Mouse (Mus musculus) hindbrain, embryonic 11.5 days (tissue): ENCODE data around the gene Pawr. TPM values are rescaled to one million over a fixed set of nuclear protein-coding genes. Genes with fewer than 3 reads are reported as not detected.

Experiments used
- ATAC-seq: fragments of 200-750 bp; cut with Nextera tagmentation; 2 replicates; pipeline ENCODE4 v1.8.0; 2017; ENCODE audit warnings: mild to moderate bottlenecking, moderate TSS enrichment, moderate library complexity; ENCODE audit not compliant: low FRiP score
- DNase-seq: peaks from one replicate; pipeline ENCODE4 v3.0.0-alpha.2; 2015; ENCODE audit warnings: low spot score
- H3K27ac ChIP-seq: fragments of 300-500 bp; sonication (generic); 2 replicates; pipeline ENCODE4 v1.5.1; 2014; ENCODE audit warnings: mild to moderate bottlenecking, low read depth, low read length
- H3K27me3 ChIP-seq: fragments of 300-500 bp; sonication (generic); 2 replicates; pipeline ENCODE4 v1.6.1; 2014; ENCODE audit warnings: mild to moderate bottlenecking, low read length, moderate library complexity, mixed read lengths; ENCODE audit not compliant: control insufficient read depth, insufficient read depth
- H3K36me3 ChIP-seq: fragments of 300-500 bp; sonication (generic); 2 replicates; pipeline ENCODE4 v1.6.1; 2014; ENCODE audit warnings: mild to moderate bottlenecking, low read length, moderate library complexity, mixed read lengths; ENCODE audit not compliant: control insufficient read depth, insufficient read depth
- H3K4me1 ChIP-seq: fragments of 300-500 bp; sonication (generic); replicated peaks from 2 replicates; pipeline ENCODE4 v1.6.1; 2014; ENCODE audit warnings: low read length, mixed read lengths; ENCODE audit not compliant: control insufficient read depth, insufficient read depth
- H3K4me2 ChIP-seq: fragments of 300-500 bp; sonication (generic); replicated peaks from 2 replicates; pipeline ENCODE4 v1.6.1; 2014; ENCODE audit warnings: mild to moderate bottlenecking, low read depth, low read length
- H3K4me3 ChIP-seq: fragments of 300-500 bp; sonication (generic); 2 replicates; pipeline ENCODE4 v1.5.1; 2014; ENCODE audit warnings: low read depth, low read length
- H3K9ac ChIP-seq: fragments of 300-500 bp; sonication (generic); 2 replicates; pipeline ENCODE4 v1.6.1; 2014; ENCODE audit warnings: low read depth, low read length
- H3K9me3 ChIP-seq: fragments of 300-500 bp; sonication (generic); 2 replicates; pipeline ENCODE4 v1.6.1; 2016; ENCODE audit warnings: low read length; ENCODE audit not compliant: control insufficient read depth
- WGBS: fragments of 180-500 bp; shearing (Covaris S2); extraction: QIAGEN DNeasy Blood & Tissue Kit; methylation state at CpG from one replicate; pipeline ENCODE4 v1.1.7; 2014; 5-methylcytosine and 5-hydroxymethylcytosine counted together
- polyA plus RNA-seq: library from polyadenylated mRNA; unstranded; fragments of >200 nt; fragmentation: Nextera tagmentation; extraction: Ambion mirVana; gene quantifications from 2 replicates; pipeline ENCODE4 v1.2.1, GENCODE M21; 2014

Pawr gene
- polyA plus RNA-seq, 1 experiment from 2014 or later, result 13.0 TPM

DNA sequence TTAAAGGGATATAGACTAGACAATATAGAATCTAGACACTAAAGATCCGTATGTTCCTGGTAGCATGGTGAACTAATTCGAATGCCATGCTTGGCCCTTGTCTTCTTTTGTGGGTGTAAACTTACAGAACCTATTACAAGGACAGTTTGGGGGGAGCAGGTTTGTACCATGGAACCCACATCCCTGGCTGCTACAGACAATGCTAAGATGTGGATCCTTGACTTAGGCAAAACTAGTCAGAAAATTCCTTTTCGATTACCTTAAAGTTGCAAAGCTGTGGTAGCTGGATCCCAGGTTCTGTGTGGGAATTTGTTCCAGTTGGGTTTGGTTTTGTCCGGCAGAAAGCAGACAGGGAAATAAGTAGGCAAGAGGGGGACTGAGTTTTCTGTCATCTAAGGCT, 118.5 kb downstream of the Pawr start:
- H3K9ac ChIP-seq, result no peak overlapping the region
- ATAC-seq, result no peak
- no peak overlapping the region for H3K27ac ChIP-seq
- H3K4me2 ChIP-seq, result no peak overlapping the region
- no peaks in the 10 kb centered on the region for H3K27me3 ChIP-seq
- no peaks in the 10 kb centered on the region for H3K9me3 ChIP-seq
- no peak for DNase-seq
- 95% methylated on average over 4 of the region's 4 CpGs for WGBS
- H3K4me3 ChIP-seq, result no peak overlapping the region
- H3K4me1 ChIP-seq, result no peaks in the 10 kb centered on the region
- no peaks in the 10 kb centered on the region for H3K36me3 ChIP-seq

DNA sequence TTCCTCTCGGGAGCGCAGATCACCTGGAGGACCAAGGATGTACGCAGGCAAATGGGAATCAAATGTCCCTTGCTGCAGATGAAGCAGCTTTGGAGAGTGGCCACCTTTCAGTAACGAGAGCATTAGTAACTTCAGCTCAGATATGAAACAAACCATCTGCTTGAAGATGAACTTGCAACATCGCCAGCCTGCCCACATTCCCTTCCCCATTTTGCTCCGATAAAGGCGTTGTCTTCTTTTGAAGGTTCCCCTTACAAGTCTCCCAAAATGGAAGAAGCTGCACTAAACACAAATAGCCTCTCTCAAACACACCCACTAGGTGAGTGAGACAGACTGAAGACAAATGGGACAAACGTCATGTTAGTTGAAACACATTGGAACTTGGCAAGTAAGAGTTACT, 119.6 kb downstream of the Pawr start:
- H3K9me3 ChIP-seq, result no peaks in the 10 kb centered on the region
- no peak overlapping the region for H3K27ac ChIP-seq
- WGBS, result 93% methylated on average over 8 of the region's 8 CpGs
- no peaks in the 10 kb centered on the region for H3K4me1 ChIP-seq
- no peak for DNase-seq
- no peak overlapping the region for H3K4me2 ChIP-seq
- H3K27me3 ChIP-seq, result no peaks in the 10 kb centered on the region
- no peak overlapping the region for H3K4me3 ChIP-seq
- no peak for ATAC-seq
- H3K36me3 ChIP-seq, result no peaks in the 10 kb centered on the region
- H3K9ac ChIP-seq, result no peak overlapping the region

DNA sequence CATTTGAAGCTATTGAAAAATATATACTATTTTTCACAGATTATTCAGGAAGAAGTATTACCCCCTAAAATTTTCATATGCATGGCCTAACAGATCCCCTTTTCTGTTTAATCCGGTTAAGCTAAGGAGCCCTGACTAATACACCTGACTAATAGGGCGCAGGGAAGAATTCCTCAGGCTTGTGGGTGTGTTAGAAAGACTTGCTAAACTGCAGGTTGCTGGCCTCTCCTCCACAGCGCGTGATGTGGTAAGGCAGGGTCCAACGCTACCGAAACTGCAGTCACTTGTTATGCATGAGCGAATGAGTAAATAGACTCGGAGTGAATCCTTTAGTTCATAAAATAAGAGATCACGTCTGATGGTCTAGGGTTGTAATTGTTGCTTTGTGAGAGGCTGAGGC, 120.5 kb downstream of the Pawr start:
- H3K4me3 ChIP-seq, result no peak overlapping the region
- ATAC-seq (no peak), DNase-seq (no peak)
- H3K9me3 ChIP-seq, result no peaks in the 10 kb centered on the region
- H3K27ac ChIP-seq, result no peak overlapping the region
- H3K27me3 ChIP-seq, result no peaks in the 10 kb centered on the region
- no peak overlapping the region for H3K9ac ChIP-seq
- H3K4me1 ChIP-seq, result no peaks in the 10 kb centered on the region
- no peak overlapping the region for H3K4me2 ChIP-seq
- WGBS, result 91% methylated on average over 9 of the region's 9 CpGs
- no peaks in the 10 kb centered on the region for H3K36me3 ChIP-seq

DNA sequence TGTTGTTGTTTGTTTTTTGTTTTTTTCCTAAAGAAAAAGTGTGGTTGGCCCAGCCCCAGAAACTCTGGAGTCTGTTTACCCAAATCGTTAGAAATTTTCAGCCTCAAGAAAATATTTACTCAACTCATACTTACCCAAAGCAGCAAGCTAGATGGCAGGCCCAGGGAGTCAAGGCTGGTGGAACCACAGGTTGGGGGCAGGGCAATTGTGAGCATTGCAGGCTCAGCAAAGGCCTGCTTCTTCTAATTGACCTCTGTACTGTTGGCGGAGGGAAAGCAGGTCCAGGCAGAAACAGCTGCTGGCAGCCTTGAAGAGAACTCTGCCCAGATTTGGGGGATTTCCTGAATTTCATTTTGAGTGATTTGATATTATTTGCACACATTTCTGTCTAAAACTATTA, 121.6 kb downstream of the Pawr start:
- H3K4me3 ChIP-seq, result no peak overlapping the region

DNA sequence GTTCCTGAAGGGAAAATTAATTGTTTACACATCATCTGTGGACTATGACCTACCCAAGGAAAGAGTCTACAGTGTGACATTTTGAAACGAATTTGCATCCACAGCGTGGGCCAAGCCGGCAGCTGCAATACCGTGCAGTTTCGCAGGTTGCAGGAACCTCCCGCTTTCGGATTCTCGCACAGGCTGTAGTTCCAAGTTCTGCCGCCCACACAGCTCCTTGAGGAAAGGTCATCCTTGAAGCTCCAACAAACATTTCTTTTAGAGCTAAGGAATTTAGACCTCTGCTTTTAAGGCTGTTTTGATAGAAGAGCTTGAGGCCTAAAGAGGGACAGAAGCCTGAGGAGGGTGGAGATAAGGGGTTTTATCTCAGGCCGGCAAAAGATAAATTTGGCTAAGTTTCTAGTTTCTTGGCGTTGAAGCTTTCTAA, 122.8 kb downstream of the Pawr start:
- H3K27ac ChIP-seq, result no peak overlapping the region
- ATAC-seq (no peak), DNase-seq (no peak)
- no peak overlapping the region for H3K4me3 ChIP-seq
- no peaks in the 10 kb centered on the region for H3K4me1 ChIP-seq
- H3K27me3 ChIP-seq, result no peaks in the 10 kb centered on the region
- H3K9me3 ChIP-seq, result no peaks in the 10 kb centered on the region
- WGBS, result 94% methylated on average over 11 of the region's 11 CpGs
- no peak overlapping the region for H3K4me2 ChIP-seq
- H3K36me3 ChIP-seq, result no peaks in the 10 kb centered on the region
- no peak overlapping the region for H3K9ac ChIP-seq

More for the DNA sequence above, 121.6 kb downstream of the Pawr start:
- WGBS, result 60% methylated on average over 2 of the region's 2 CpGs
- Histone ChIP-seq H3K9ac (no peak overlapping the region), H3K27ac (no peak overlapping the region), H3K4me1 (no peaks in the 10 kb centered on the region), H3K4me2 (no peak overlapping the region), H3K9me3 (no peaks in the 10 kb centered on the region), H3K27me3 (no peaks in the 10 kb centered on the region), H3K36me3 (no peaks in the 10 kb centered on the region)
- DNase-seq (no peak), ATAC-seq (no peak)

DNA sequence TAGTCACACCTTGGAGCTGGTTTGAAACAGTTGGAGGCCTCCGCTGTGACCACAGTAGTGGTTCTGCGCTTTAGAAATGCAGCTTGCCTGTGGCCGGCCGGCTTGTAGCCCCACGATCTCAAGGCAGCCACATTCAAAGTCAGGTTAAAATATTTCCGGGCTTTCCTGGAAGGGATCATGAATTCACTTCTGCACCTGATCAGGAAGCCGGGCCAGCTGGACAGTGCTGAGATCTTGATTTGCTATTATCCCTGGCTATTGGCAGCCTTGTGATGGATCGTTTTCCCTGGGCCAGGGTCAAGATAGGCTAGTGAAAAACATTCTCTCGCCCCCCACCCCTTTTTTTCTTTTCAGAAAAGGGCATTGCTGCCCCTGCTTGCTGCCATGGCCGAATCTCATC, 123.3 kb downstream of the Pawr start:
- no peak overlapping the region for H3K27ac ChIP-seq
- 74% methylated on average over 10 of the region's 10 CpGs for WGBS
- H3K36me3 ChIP-seq, result no peaks in the 10 kb centered on the region
- no peak for ATAC-seq
- H3K9me3 ChIP-seq, result no peaks in the 10 kb centered on the region
- H3K4me2 ChIP-seq, result no peak overlapping the region
- no peak for DNase-seq
- no peaks in the 10 kb centered on the region for H3K27me3 ChIP-seq
- no peak overlapping the region for H3K4me3 ChIP-seq
- no peaks in the 10 kb centered on the region for H3K4me1 ChIP-seq
- H3K9ac ChIP-seq, result no peak overlapping the region

DNA sequence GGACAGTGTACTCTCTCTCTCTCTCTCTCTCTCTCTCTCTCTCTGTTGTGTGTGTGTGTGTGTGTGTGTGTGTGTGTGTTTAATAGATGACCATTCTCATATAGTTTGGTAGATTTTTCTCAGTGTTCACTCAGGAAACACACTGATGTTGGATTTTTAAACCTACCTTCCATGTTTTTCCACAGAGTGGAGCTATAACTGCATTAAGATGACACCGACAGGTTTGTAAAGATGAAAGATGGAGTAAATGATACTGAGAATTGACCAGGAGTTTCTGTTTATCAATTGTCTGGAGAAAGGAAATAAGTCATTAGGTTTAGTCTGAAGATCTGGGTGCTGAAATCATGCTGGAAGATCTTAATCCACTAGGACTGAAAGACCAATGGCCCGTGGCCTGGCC, 124.0 kb downstream of the Pawr start:
- ATAC-seq (no peak), DNase-seq (no peak)
- no peaks in the 10 kb centered on the region for H3K4me1 ChIP-seq
- no peak overlapping the region for H3K27ac ChIP-seq
- WGBS, result 91% methylated on average over 2 of the region's 2 CpGs
- no peak overlapping the region for H3K9ac ChIP-seq
- H3K9me3 ChIP-seq, result no peaks in the 10 kb centered on the region
- no peaks in the 10 kb centered on the region for H3K27me3 ChIP-seq
- H3K4me3 ChIP-seq, result no peak overlapping the region
- H3K4me2 ChIP-seq, result no peak overlapping the region
- no peaks in the 10 kb centered on the region for H3K36me3 ChIP-seq

DNA sequence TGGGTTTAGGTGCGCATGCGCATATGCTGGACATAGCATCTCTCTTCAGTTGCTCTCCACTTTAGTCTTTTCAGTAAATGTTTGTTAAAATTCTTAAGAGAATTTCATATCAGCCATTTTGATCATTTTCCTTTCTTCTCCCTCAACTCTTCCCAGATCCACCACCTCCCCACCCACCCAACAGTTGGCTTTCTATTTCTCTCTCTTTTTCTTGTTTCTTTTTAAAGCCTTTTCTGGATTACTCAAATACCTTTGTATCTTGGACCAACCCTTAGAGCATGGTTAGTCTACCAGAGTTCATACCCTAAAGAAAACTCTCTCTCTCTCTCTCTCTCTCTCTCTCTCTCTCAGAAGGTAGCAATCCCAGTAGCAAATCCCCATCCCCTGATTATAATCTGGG, 125.1 kb downstream of the Pawr start:
- 97% methylated on average over 2 of the region's 2 CpGs for WGBS
- no peaks in the 10 kb centered on the region for H3K27me3 ChIP-seq
- H3K4me2 ChIP-seq, result no peak overlapping the region
- no peaks in the 10 kb centered on the region for H3K4me1 ChIP-seq
- no peak for ATAC-seq
- no peak for DNase-seq
- no peak overlapping the region for H3K9ac ChIP-seq
- no peaks in the 10 kb centered on the region for H3K36me3 ChIP-seq
- H3K9me3 ChIP-seq, result no peaks in the 10 kb centered on the region
- no peak overlapping the region for H3K4me3 ChIP-seq
- H3K27ac ChIP-seq, result no peak overlapping the region

DNA sequence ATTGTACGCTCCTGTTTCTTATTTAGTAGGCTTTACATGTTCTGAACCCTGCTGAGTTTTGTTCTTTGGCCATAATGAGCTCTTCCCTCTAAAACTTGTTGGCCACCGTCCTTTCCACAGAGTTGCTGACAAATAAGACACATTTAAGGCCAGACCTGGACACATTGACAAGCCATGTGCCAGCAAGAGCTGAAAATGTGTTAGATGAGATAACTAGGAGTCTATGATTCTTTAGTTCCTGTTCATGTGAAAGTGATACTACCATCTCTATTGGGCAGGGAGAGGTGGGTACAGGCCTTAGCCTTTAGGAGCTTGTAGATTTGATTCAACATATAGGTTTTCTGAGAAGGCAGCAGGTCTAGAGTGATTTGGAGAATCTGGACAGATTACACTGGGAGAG, 129.9 kb downstream of the Pawr start:
- no peak for DNase-seq
- H3K4me2 ChIP-seq, result no peak overlapping the region
- no peaks in the 10 kb centered on the region for H3K36me3 ChIP-seq
- H3K27me3 ChIP-seq, result no peaks in the 10 kb centered on the region
- H3K4me1 ChIP-seq, result no peaks in the 10 kb centered on the region
- no peaks in the 10 kb centered on the region for H3K9me3 ChIP-seq
- no peak overlapping the region for H3K27ac ChIP-seq
- no peak for ATAC-seq
- 87% methylated on average over 2 of the region's 2 CpGs for WGBS
- H3K4me3 ChIP-seq, result no peak overlapping the region
- no peak overlapping the region for H3K9ac ChIP-seq
